Mouse (Mus musculus) midbrain, postnatal 0 days (tissue): ENCODE measurements around the gene Dhx15. TPM values are rescaled to one million over a fixed set of nuclear protein-coding genes. Genes with fewer than 3 reads are reported as not detected.

Experiments used
- ATAC-seq: fragments of 200-750 bp; cut with Nextera tagmentation; 2 replicates; pipeline ENCODE4 v1.8.0; 2017; ENCODE audit warnings: moderate number of reproducible peaks, mild to moderate bottlenecking, moderate TSS enrichment, moderate library complexity; ENCODE audit not compliant: low FRiP score
- DNase-seq: peaks from one replicate; pipeline ENCODE4 v3.0.0-alpha.2; 2015; ENCODE audit warnings: low spot score
- H3K27ac ChIP-seq: fragments of 300-500 bp; sonication (generic); 2 replicates; pipeline ENCODE4 v1.5.1; 2014; ENCODE audit warnings: low read depth, mild to moderate bottlenecking, low read length, mixed read lengths
- H3K27me3 ChIP-seq: fragments of 300-500 bp; sonication (generic); 2 replicates; pipeline ENCODE4 v1.6.1; 2014; ENCODE audit warnings: low read length, control low read depth, mixed read lengths; ENCODE audit not compliant: insufficient read depth
- H3K36me3 ChIP-seq: fragments of 300-500 bp; sonication (generic); 2 replicates; pipeline ENCODE4 v1.6.1; 2014; ENCODE audit warnings: low read length, control low read depth, mixed read lengths; ENCODE audit not compliant: insufficient read depth
- H3K4me1 ChIP-seq: fragments of 300-500 bp; sonication (generic); 2 replicates; pipeline ENCODE4 v1.6.1; 2014; ENCODE audit warnings: mild to moderate bottlenecking, control low read depth, antibody characterized with exemption, low read length, mixed read lengths; ENCODE audit not compliant: insufficient read depth
- H3K4me2 ChIP-seq: fragments of 300-500 bp; sonication (generic); 2 replicates; pipeline ENCODE4 v1.6.1; 2014; ENCODE audit warnings: low read depth, mild to moderate bottlenecking, low read length, mixed read lengths; ENCODE audit not compliant: poor library complexity, severe bottlenecking
- H3K4me3 ChIP-seq: fragments of 300-500 bp; sonication (generic); 2 replicates; pipeline ENCODE4 v1.5.1; 2014; ENCODE audit warnings: low read depth, mild to moderate bottlenecking, low read length, moderate library complexity
- H3K9ac ChIP-seq: fragments of 300-500 bp; sonication (generic); replicated peaks from 2 replicates; pipeline ENCODE4 v1.6.1; 2014; ENCODE audit warnings: mild to moderate bottlenecking, low read length, moderate library complexity, mixed read lengths; ENCODE audit not compliant: poor library complexity, severe bottlenecking
- H3K9me3 ChIP-seq: fragments of 300-500 bp; sonication (generic); 2 replicates; pipeline ENCODE4 v1.6.1; 2016; ENCODE audit warnings: low read length, control low read depth
- CTCF ChIP-seq: IDR thresholded peaks from 2 replicates; pipeline ENCODE4 v1.5.1; 2016; ENCODE audit warnings: antibody characterized with exemption, mild to moderate bottlenecking
- WGBS: fragments of 180-500 bp; shearing (Covaris S2); extraction: QIAGEN DNeasy Blood & Tissue Kit; methylation state at CpG from one replicate; pipeline ENCODE4 v1.1.7; 2014; 5-methylcytosine and 5-hydroxymethylcytosine counted together
- polyA plus RNA-seq: library from polyadenylated mRNA; unstranded; fragments of >200 nt; fragmentation: Nextera tagmentation; extraction: Ambion mirVana; gene quantifications from 2 replicates; pipeline ENCODE4 v1.2.1, GENCODE M21; 2015
- total RNA-seq: library from RNA; depleted of rRNA; stranded (reverse); fragments of >200 nt; gene quantifications from 2 replicates; pipeline ENCODE4 v1.2.3, GENCODE M21; 2014

Dhx15 gene
- total and polyA plus RNA-seq, 2 experiments from 2014 or later: 73.5 to 96.4 TPM

DNA sequence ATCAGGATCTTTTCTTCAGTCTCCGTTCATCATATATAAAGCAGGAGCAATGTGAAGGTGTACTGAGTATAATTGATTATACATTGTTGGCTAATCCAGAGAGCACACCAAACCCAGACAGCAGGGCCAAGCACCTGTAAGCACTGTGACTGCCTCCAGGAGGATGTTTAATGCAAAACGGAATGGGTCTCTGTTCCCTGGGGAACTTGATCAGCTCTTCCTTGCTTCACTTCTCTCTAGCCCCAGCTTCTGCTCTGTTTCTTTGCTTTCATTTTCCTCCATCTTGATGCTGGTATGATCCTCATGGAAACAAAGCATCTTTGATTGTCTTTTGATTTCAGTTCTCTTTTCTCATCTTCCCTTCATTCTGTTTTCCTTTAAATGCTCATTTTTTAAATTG, 42.3 kb upstream of the Dhx15 start:
- 71% methylated on average over 2 of the region's 2 CpGs for WGBS
- Histone ChIP-seq H3K4me2 (no peak overlapping the region), H3K9ac (no peak overlapping the region), H3K27me3 (no peaks in the 10 kb centered on the region), H3K4me1 (no peaks in the 10 kb centered on the region), H3K9me3 (no peaks in the 10 kb centered on the region), H3K36me3 (no peaks in the 10 kb centered on the region), H3K27ac (no peak overlapping the region), H3K4me3 (no peak overlapping the region)
- no peak for TF ChIP-seq CTCF
- DNase-seq (no peak), ATAC-seq (no peak)

DNA sequence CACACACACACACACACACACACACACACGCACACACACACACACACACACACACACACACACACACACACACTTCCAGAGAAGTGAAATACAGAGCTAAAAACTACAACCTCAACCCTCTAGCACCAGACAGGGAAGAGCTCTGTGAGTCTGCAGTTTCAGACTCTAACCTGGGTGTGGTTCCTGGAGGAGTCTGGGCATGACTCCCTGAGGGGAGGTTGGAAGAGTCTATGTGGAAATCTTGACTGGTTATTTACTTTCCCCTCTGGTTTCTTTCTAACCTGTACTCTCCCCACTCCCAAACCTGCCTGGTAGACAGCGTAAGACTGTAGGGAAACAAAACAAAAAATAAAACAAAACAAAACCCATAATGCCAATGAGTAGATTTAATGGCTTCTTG, 41.9 kb upstream of the Dhx15 start:
- no peaks in the 10 kb centered on the region for H3K27me3 ChIP-seq
- H3K27ac ChIP-seq: no peak overlapping the region
- H3K4me1 ChIP-seq: no peaks in the 10 kb centered on the region
- H3K9me3 ChIP-seq: no peaks in the 10 kb centered on the region
- DNase-seq (no peak), ATAC-seq (no peak)
- H3K4me2 ChIP-seq: no peak overlapping the region
- H3K36me3 ChIP-seq: no peaks in the 10 kb centered on the region
- no peak overlapping the region for H3K9ac ChIP-seq
- 90% methylated on average over 2 of the region's 2 CpGs for WGBS
- TF ChIP-seq CTCF: no peak
- no peak overlapping the region for H3K4me3 ChIP-seq

DNA sequence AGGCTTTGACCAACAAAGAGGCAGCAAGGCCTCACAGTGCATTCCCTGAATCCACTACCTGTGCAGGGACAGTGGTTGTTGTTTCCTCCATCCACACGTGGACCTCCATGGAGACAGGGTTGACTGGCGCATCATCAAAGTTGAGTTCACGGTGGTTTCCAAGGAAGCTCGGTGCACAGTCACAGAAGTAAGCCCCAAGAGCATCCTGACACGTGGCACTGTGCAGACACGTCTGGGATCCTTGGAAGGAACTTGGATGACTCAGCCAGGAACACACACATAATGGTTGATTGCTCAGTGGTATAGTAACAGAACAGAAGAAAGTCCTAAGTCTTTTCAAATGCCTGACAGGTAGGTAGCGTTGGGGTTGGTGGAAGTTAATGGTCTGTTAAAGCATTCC, 40.2 kb upstream of the Dhx15 start:
- WGBS: 90% methylated on average over 7 of the region's 7 CpGs
- TF ChIP-seq CTCF: no peak
- H3K9ac ChIP-seq: no peak overlapping the region
- ATAC-seq (no peak), DNase-seq (no peak)
- no peaks in the 10 kb centered on the region for H3K36me3 ChIP-seq
- no peak overlapping the region for H3K4me2 ChIP-seq
- no peak overlapping the region for H3K27ac ChIP-seq
- no peaks in the 10 kb centered on the region for H3K27me3 ChIP-seq
- H3K4me1 ChIP-seq: no peaks in the 10 kb centered on the region
- no peak overlapping the region for H3K4me3 ChIP-seq
- H3K9me3 ChIP-seq: no peaks in the 10 kb centered on the region

DNA sequence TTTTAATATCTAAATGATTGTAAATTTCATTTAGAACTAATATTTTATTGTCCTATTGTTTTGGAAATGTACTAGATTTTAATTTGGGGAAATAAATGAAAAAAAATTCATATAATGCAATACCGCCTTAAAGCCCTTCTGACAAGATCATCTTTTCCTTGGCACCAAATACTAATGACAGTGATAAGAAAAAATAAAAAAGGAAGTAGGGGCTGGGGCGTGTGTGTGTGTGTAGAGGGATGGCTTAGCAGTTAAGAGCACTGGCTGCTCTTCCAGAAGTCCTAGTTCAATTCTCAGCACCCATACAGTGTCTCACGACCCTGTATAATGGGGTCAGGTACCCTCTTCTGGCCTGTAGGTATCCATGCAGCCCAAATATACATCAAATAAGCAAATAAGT, 36.4 kb upstream of the Dhx15 start:
- DNase-seq: no peak
- 85% methylated on average over 3 of the region's 3 CpGs for WGBS

DNA sequence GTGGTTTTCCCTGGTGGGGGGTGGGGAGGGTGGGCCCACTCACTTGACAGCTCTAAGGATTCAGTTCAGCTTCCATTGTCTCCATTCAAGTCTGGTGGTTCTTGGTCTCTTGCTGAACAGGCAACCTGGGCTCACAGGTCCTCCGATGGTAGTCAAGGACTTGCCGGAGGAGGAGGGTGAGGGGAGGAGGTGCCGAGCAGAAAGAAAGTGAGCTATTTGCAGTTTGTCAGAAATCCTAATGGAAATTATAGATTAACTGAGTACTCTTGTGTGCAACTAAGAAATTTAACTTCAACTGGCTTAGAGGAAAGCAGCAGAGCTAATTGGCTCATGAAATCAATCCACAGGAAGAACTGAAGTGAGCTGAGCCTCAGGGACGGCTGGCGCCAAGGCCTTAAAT, 31.3 kb upstream of the Dhx15 start:
- Histone ChIP-seq H3K4me1 (no peaks in the 10 kb centered on the region; the same call in 1 of the 2 replicates), H3K27ac (no peak overlapping the region), H3K9me3 (no peaks in the 10 kb centered on the region), H3K27me3 (no peaks in the 10 kb centered on the region), H3K4me2 (no peak overlapping the region), H3K9ac (no peak overlapping the region), H3K36me3 (no peaks in the 10 kb centered on the region), H3K4me3 (no peak overlapping the region)
- DNase-seq: no peak
- no peak for TF ChIP-seq CTCF
- WGBS: 93% methylated on average over 5 of the region's 5 CpGs
- no peak for ATAC-seq

More for the DNA sequence above, 36.4 kb upstream of the Dhx15 start:
- Histone ChIP-seq H3K9me3 (no peaks in the 10 kb centered on the region), H3K27ac (no peak overlapping the region), H3K4me1 (no peaks in the 10 kb centered on the region), H3K9ac (no peak overlapping the region), H3K4me2 (no peak overlapping the region), H3K27me3 (no peaks in the 10 kb centered on the region), H3K4me3 (no peak overlapping the region), H3K36me3 (no peaks in the 10 kb centered on the region)
- TF ChIP-seq CTCF: no peak
- ATAC-seq: no peak

DNA sequence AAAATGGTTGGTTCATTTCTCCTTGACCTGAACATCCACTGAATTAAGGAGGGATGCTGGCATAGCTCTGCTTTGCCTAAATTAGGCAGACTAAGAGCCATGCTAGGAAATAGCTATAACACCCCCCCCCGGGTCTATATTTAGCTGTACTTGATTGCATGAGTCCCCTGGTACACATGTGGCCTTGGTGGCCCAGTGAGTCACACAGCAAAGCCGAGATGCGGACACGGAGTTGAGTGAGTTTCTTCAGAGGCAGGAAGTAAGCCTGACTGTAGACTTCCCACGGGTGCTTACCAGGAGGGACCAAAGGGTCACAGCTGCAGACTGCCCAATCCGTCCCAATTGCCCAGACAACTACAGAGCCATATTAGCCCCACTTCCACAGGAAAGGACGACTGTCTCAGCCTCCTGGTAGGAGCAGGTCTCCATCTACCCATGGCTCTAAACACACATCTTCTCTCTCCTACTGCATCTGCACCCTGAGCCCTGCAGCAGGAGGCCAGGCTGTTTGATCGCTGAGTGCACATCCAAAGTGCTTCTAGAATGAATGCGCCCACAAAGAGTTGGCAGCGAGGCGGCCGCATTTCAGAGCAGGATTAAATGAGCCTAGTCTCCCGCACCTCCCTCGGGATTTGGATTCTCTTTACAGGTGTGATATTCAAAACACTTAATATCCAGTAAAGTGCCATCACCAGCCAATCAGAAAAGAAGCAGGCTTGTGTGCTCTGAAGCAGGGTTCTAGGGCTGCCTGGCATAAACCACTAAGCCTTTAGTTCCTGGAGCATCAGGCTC, 29.9 kb upstream of the Dhx15 start:
- ATAC-seq (peak; percentile 41; the same call in 1 of the 2 replicates), DNase-seq (peak; percentile 23)
- TF ChIP-seq CTCF: no peak
- Histone ChIP-seq H3K4me2 (no peak overlapping the region), H3K4me3 (no peak overlapping the region), H3K27me3 (no peaks in the 10 kb centered on the region), H3K27ac (no peak overlapping the region), H3K9me3 (no peaks in the 10 kb centered on the region), H3K36me3 (no peaks in the 10 kb centered on the region), H3K4me1 (no peaks in the 10 kb centered on the region; the same call in 1 of the 2 replicates), H3K9ac (no peak overlapping the region)
- 64% methylated on average over 14 of the region's 14 CpGs for WGBS
